Mouse (Mus musculus) liver, embryonic 14.5 days (tissue): ENCODE data around the gene Dlx4. TPM values are rescaled to one million over a fixed set of nuclear protein-coding genes. Genes with fewer than 3 reads are reported as not detected.

Experiments used
- ATAC-seq: fragments of 200-750 bp; cut with Nextera tagmentation; 2 replicates; pipeline ENCODE4 v1.8.0; 2017; ENCODE audit warnings: moderate number of reproducible peaks, mild to moderate bottlenecking, moderate library complexity; ENCODE audit not compliant: insufficient read depth
- DNase-seq, 3 experiments: peaks; one replicate each; pipeline ENCODE4 v3.0.0-alpha.2; 2012 to 2013; ENCODE audit warnings: low read depth in 3 of 3, low spot score in 3 of 3
- H3K27ac ChIP-seq: fragments of 300-500 bp; sonication (generic); 2 replicates; pipeline ENCODE4 v1.5.1; 2014; ENCODE audit warnings: moderate library complexity, mild to moderate bottlenecking, control low read depth, inconsistent platforms
- H3K27me3 ChIP-seq: fragments of 300-500 bp; sonication (generic); 2 replicates; pipeline ENCODE4 v1.6.1; 2014; ENCODE audit warnings: mild to moderate bottlenecking, low read length, moderate library complexity; ENCODE audit not compliant: control insufficient read depth, insufficient read depth
- H3K36me3 ChIP-seq: fragments of 300-500 bp; sonication (generic); replicated peaks from 2 replicates; pipeline ENCODE4 v1.6.1; 2014; ENCODE audit warnings: low read depth; ENCODE audit not compliant: control insufficient read depth, insufficient read depth
- H3K4me1 ChIP-seq, 2 experiments: fragments of 200-500 bp in 1 of 2; fragments of 300-500 bp in 1 of 2; sonication (generic) in 1 of 2; replicated peaks; 2 replicates each; pipeline ENCODE4 v1.6.1; 2012 to 2014; ENCODE audit warnings: antibody characterized with exemption in 1 of 2, inconsistent platforms in 1 of 2, low read length in 1 of 2; ENCODE audit not compliant: control insufficient read depth in 2 of 2, insufficient read depth in 2 of 2
- H3K4me2 ChIP-seq: fragments of 300-500 bp; sonication (generic); 2 replicates; pipeline ENCODE4 v1.6.1; 2014; ENCODE audit warnings: low read depth, mild to moderate bottlenecking, control low read depth, moderate library complexity
- H3K4me3 ChIP-seq, 2 experiments: fragments of 200-500 bp in 1 of 2; fragments of 300-500 bp in 1 of 2; sonication (generic) in 1 of 2; 2 replicates each; pipeline ENCODE4 v1.5.1; 2012 to 2014; ENCODE audit warnings: low read depth in 2 of 2, low read length in 2 of 2, mild to moderate bottlenecking in 2 of 2, control low read depth in 1 of 2, inconsistent platforms in 1 of 2, moderate library complexity in 1 of 2; ENCODE audit not compliant: insufficient read depth in 1 of 2
- H3K9ac ChIP-seq: fragments of 300-500 bp; sonication (generic); replicated peaks from 2 replicates; pipeline ENCODE4 v1.6.1; 2014; ENCODE audit warnings: mild to moderate bottlenecking, control low read depth, moderate library complexity
- H3K9me3 ChIP-seq: fragments of 300-500 bp; sonication (generic); 2 replicates; pipeline ENCODE4 v1.6.1; 2016; ENCODE audit warnings: low read length, mixed read lengths; ENCODE audit not compliant: control insufficient read depth
- CTCF ChIP-seq: IDR thresholded peaks from 2 replicates; pipeline ENCODE4 v1.5.1; 2016; ENCODE audit warnings: antibody characterized with exemption, low read depth, control low read depth
- EP300 ChIP-seq: IDR thresholded peaks from 2 replicates; pipeline ENCODE4 v1.6.1; 2016; ENCODE audit warnings: antibody characterized with exemption, low read depth
- WGBS: fragments of 180-500 bp; shearing (Covaris S2); extraction: QIAGEN DNeasy Blood & Tissue Kit; methylation state at CpG from one replicate; pipeline ENCODE4 v1.1.7; 2014; ENCODE audit not compliant: insufficient replicate concordance; 5-methylcytosine and 5-hydroxymethylcytosine counted together
- polyA plus RNA-seq, 2 experiments: library from polyadenylated mRNA; depleted of rRNA in 1 of 2; stranded (reverse) in 1 of 2; unstranded in 1 of 2; fragments of >200 nt; fragmentation: Nextera tagmentation in 1 of 2; extraction: Ambion mirVana in 1 of 2; gene quantifications; 2 replicates each; pipeline versions ENCODE4 v1.2.1 to v1.2.3; 2012 to 2014

Gene Dlx4
- 0.06 and 0.09 TPM in 2 replicates for polyA plus RNA-seq (2012; rRNA removed)
- polyA plus RNA-seq (2014; fragmentation: Nextera tagmentation; extraction: Ambion mirVana): not detected in 2 replicates

DNA sequence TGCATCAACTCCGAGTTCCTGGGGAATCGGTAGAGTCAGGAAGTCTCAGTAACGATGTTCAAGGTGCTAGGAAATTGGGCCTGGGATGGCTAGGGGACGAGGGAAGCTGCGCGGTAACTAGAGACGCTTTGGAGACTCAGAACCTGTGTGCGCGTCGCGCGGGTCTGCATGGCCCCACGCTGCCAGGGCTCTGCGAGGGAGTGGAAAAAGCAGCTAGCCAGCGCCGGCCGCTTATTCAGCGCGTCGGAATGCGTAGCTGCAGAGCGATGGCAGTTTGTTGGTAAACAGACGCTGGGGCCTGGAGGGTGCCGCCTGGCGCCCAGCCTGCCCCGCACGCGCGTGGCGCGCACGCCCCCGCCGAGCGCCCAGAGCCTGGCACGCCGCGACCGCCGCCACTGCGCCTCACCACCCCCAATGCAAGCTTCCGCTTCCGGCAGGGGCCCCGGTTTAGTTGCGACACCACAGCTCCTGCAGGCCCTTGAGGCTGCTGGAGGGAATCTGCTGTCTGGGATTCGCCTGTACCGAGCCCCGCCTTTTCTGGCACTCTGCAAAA is at the start of gene Dlx4:
Gene Dlx4 (minus strand): TSS at position 413 of the 553 bp plus-strand sequence.
- no peaks in the 10 kb centered on the region for H3K36me3 ChIP-seq
- peaks cover 97% of the 10 kb centered on the region for H3K27me3 ChIP-seq
- H3K4me1 ChIP-seq: no peaks in the 10 kb centered on the region
- no peaks in the 10 kb centered on the region for H3K9me3 ChIP-seq
- no peak within 1 kb of the TSS for H3K27ac ChIP-seq
- 1% methylated on average over 48 of the region's 48 CpGs for WGBS
- DNase-seq (no peak), ATAC-seq (no peak)
- H3K4me3 ChIP-seq: peak within 1 kb of the TSS; percentile 7 to 8; a peak in 3 of 4 replicates
- TF ChIP-seq CTCF (no peak), EP300 (no peak)
- H3K9ac ChIP-seq: no peak within 1 kb of the TSS
- H3K4me2 ChIP-seq: peak within 1 kb of the TSS; percentile 38

DNA sequence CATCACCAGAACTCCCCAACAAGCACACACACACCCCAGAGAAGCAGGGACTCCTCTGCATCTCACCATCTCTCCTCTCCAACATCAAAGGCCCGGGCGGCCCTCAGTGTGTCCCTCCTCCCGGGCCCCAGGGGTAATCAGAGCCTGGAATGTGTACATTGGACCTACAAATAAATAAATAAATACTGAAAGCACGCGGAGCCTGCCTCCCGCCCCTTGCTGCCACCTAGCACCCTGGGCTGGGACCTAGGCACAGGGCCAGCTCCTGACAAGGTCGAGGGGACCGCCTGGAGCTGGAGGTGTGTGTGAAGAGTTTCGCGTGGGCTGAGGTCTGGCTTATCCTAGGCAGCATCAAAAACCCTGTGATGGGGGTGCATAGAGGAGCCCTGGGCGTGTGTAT is 43.8 kb upstream of the Dlx4 start:
- ATAC-seq (no peak), DNase-seq (no peak)
- Histone ChIP-seq H3K4me3 (no peak overlapping the region), H3K27me3 (no peaks in the 10 kb centered on the region; the same call in 1 of the 2 replicates), H3K9ac (no peak overlapping the region), H3K4me1 (no peaks in the 10 kb centered on the region), H3K27ac (no peak overlapping the region), H3K4me2 (no peak overlapping the region), H3K36me3 (no peaks in the 10 kb centered on the region), H3K9me3 (no peaks in the 10 kb centered on the region)
- 36% methylated on average over 11 of the region's 11 CpGs for WGBS
- no peak for TF ChIP-seq EP300
- TF ChIP-seq CTCF: no peak

DNA sequence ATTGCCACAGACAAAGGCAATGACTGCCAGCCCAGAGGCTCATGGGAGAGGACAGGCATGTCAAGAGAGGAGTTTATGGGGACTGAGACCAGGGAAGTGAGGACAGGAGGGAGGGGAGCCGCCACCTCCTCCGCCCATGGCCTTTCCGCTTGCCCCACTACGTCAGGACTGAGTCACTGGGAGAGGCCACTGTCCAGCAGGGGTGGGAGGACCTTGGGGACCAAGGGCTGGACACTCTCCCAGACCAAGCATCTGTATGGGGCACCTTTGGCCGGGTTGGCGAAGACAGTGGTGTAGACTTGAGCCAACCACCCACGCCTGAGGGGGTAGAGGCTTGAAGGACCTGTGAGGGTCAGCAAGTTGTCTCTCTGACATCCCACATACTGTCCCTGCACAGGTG is 40.8 kb upstream of the Dlx4 start:
- no peak for DNase-seq
- WGBS: 72% methylated on average over 7 of the region's 7 CpGs
- TF ChIP-seq EP300 (no peak), CTCF (no peak)
- Histone ChIP-seq H3K36me3 (no peaks in the 10 kb centered on the region), H3K4me2 (no peak overlapping the region), H3K27me3 (no peaks in the 10 kb centered on the region; the same call in 1 of the 2 replicates), H3K4me3 (no peak overlapping the region), H3K27ac (no peak overlapping the region), H3K9me3 (no peaks in the 10 kb centered on the region), H3K9ac (no peak overlapping the region), H3K4me1 (no peaks in the 10 kb centered on the region)
- ATAC-seq: no peak

DNA sequence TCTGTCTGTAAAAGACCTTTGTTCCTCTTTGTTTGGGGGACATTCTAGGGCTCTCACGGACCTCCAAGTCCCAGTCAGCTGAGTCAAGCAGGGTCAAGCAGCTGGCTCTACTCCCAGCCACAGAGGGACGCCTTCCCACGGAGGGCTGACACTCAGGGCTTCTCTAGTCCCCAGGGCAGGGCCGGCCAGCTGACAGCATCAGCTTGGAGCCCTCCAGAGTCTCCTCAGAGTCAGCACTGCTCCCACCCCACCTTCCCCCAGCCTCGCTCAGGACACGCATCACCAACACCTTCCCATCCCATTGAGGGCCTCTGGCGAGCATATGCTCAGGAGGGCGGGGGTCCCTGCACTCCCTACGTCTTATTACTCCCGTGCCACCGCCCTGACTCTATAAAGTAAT is 39.6 kb upstream of the Dlx4 start:
- ATAC-seq: no peak
- 20% methylated on average over 11 of the region's 11 CpGs for WGBS
- no peak overlapping the region for H3K27ac ChIP-seq
- no peak overlapping the region for H3K9ac ChIP-seq
- H3K27me3 ChIP-seq: no peaks in the 10 kb centered on the region; the same call in 1 of the 2 replicates
- no peaks in the 10 kb centered on the region for H3K36me3 ChIP-seq
- no peaks in the 10 kb centered on the region for H3K9me3 ChIP-seq
- H3K4me1 ChIP-seq: no peaks in the 10 kb centered on the region
- TF ChIP-seq EP300: no peak
- TF ChIP-seq CTCF: no peak
- H3K4me3 ChIP-seq: no peak overlapping the region
- no peak overlapping the region for H3K4me2 ChIP-seq
- DNase-seq: no peak

DNA sequence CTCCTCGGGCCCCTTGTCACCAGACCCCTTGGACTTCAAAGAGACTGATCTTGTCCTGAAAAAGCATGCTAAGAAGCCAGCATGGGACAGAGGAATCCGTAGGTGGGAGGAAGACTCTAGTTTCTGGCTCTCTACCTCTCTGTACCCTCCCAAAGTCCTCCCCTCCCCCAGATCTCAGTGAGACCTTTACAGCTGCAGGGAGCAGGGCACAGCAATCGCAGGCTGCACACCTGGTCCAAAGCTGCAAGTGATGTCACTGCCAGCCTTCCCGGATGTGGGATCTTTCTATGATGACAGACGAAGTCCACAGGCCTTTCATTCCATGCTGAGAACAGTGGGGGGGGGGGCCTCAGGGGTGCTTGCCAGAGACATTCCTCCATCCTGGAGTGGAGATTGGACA is 38.5 kb upstream of the Dlx4 start:
- 28% methylated on average over 5 of the region's 5 CpGs for WGBS
- TF ChIP-seq CTCF (no peak), EP300 (no peak)
- Histone ChIP-seq H3K4me3 (no peak overlapping the region), H3K4me2 (no peak overlapping the region), H3K4me1 (no peaks in the 10 kb centered on the region), H3K9me3 (no peaks in the 10 kb centered on the region), H3K36me3 (no peaks in the 10 kb centered on the region), H3K27ac (no peak overlapping the region), H3K9ac (no peak overlapping the region), H3K27me3 (no peaks in the 10 kb centered on the region)
- ATAC-seq (no peak), DNase-seq (no peak)
